Mouse (Mus musculus) forebrain, postnatal 0 days (tissue): ENCODE results near the gene A030003K21Rik. TPM values are rescaled to one million over a fixed set of nuclear protein-coding genes. Genes with fewer than 3 reads are reported as not detected.
"Not testable (repeated sequence)": the region's sequence is repeated elsewhere in the genome, so short reads cannot be mapped to it uniquely, and the experiment has no call there.

Source experiments
- ATAC-seq: fragments of 200-750 bp; cut with Nextera tagmentation; 2 replicates; pipeline ENCODE4 v1.8.0; 2017; ENCODE audit warnings: mild to moderate bottlenecking, moderate library complexity
- DNase-seq: peaks from one replicate; pipeline ENCODE4 v3.0.0-alpha.2; 2015
- H3K27ac ChIP-seq: fragments of 300-500 bp; sonication (generic); 2 replicates; pipeline ENCODE4 v1.5.1; 2014; ENCODE audit warnings: low read depth, mild to moderate bottlenecking, antibody characterized with exemption, low read length, moderate library complexity, mixed read lengths
- H3K27me3 ChIP-seq: fragments of 300-500 bp; sonication (generic); 2 replicates; pipeline ENCODE4 v1.6.1; 2014; ENCODE audit warnings: mild to moderate bottlenecking, low read length, mixed read lengths; ENCODE audit not compliant: insufficient read depth
- H3K36me3 ChIP-seq: fragments of 300-500 bp; sonication (generic); 2 replicates; pipeline ENCODE4 v1.6.1; 2014; ENCODE audit warnings: mild to moderate bottlenecking, moderate library complexity; ENCODE audit not compliant: insufficient read depth
- H3K4me1 ChIP-seq: fragments of 300-500 bp; sonication (generic); 2 replicates; pipeline ENCODE4 v1.6.1; 2014; ENCODE audit warnings: antibody characterized with exemption; ENCODE audit not compliant: insufficient read depth
- H3K4me2 ChIP-seq: fragments of 300-500 bp; sonication (generic); 2 replicates; pipeline ENCODE4 v1.6.1; 2014; ENCODE audit warnings: low read depth, mild to moderate bottlenecking, moderate library complexity
- H3K4me3 ChIP-seq: fragments of 300-500 bp; sonication (generic); 2 replicates; pipeline ENCODE4 v1.5.1; 2014; ENCODE audit warnings: low read depth, low read length, mixed read lengths
- H3K9ac ChIP-seq: fragments of 300-500 bp; sonication (generic); 2 replicates; pipeline ENCODE4 v1.6.1; 2014; ENCODE audit warnings: mild to moderate bottlenecking
- H3K9me3 ChIP-seq: fragments of 300-500 bp; sonication (generic); 2 replicates; pipeline ENCODE4 v1.6.1; 2016; ENCODE audit warnings: low read length
- CTCF ChIP-seq: sonication (generic); IDR thresholded peaks from 2 replicates; pipeline ENCODE4 v1.5.1; 2016; ENCODE audit warnings: antibody characterized with exemption, control low read depth, low read depth
- WGBS: fragments of 180-500 bp; shearing (Covaris S2); extraction: QIAGEN DNeasy Blood & Tissue Kit; methylation state at CpG from one replicate; pipeline ENCODE4 v1.1.7; 2014; 5-methylcytosine and 5-hydroxymethylcytosine counted together
- polyA plus RNA-seq: library from polyadenylated mRNA; unstranded; fragments of >200 nt; fragmentation: Nextera tagmentation; extraction: Ambion mirVana; gene quantifications from 2 replicates; pipeline ENCODE4 v1.2.1, GENCODE M21; 2015
- total RNA-seq: library from RNA; depleted of rRNA; stranded (reverse); fragments of >200 nt; gene quantifications from 2 replicates; pipeline ENCODE4 v1.2.3, GENCODE M21; 2014; rRNA removed

The A030003K21Rik gene
- total RNA-seq (not detected in 2 replicates), polyA plus RNA-seq (0.18 TPM in 1 of 2 replicates, not detected in the other)

DNA sequence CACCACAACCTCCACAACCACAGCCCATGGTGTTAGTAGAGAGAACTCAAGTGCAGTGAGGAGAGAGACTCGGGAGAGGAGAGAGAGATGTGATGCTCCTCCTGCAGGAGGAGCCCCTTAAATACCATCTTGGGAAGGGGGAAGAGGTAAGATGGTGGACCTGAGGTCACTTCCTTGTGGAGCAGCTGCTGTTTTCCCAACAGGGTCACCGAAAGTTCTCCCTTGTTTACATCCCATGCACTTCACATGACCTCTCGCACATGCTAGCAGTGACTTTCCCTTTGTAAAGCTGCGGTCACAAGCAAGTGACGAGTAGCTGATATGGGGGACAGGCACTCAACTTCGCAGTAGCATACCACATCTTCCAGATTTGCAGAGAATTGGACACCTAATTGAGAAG lies at the start of gene A030003K21Rik:
Gene A030003K21Rik, minus strand, starts transcription at position 94 of the 400 bp plus-strand sequence.
- not testable (repeated sequence) for H3K4me1 ChIP-seq, H3K4me2 ChIP-seq, H3K27me3 ChIP-seq, H3K9me3 ChIP-seq, H3K36me3 ChIP-seq, H3K27ac ChIP-seq, DNase-seq, ATAC-seq, H3K4me3 ChIP-seq, H3K9ac ChIP-seq
- no CpG with 5 or more reads among the region's 6 CpGs for WGBS

GRCm38 (mm10) chr1:82992093-82992492 lies 48.9 kb upstream of the A030003K21Rik start:
- Histone ChIP-seq H3K4me1 (no peaks in the 10 kb centered on the region), H3K9ac (no peak overlapping the region), H3K27me3 (no peaks in the 10 kb centered on the region), H3K4me3 (no peak overlapping the region), H3K4me2 (no peak overlapping the region), H3K9me3 (no peaks in the 10 kb centered on the region), H3K36me3 (no peaks in the 10 kb centered on the region), H3K27ac (no peak overlapping the region)
- WGBS, result 95% methylated on average over 6 of the region's 6 CpGs
- no peak for TF ChIP-seq CTCF
- ATAC-seq, result no peak
- DNase-seq, result no peak

DNA sequence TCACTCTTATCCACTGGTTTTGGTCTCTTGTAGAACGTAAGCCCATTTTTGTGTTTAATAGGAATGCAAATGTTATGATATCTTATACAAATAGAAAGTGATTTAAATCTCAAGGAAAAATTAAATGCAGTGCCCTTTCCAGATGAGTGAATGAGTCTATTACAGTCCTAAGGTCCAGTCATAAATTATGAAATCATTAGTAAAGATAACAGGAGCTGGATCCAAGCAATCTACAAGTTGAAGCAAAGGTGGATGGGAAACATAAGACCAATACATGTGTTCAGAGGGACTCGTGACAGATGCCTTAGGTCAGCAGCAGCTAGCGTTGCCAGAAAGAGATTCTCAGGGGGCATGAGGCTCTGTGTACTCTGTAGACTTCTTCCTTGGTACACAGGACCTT lies 48.4 kb upstream of the A030003K21Rik start:
- Histone ChIP-seq H3K9ac (no peak overlapping the region), H3K27ac (no peak overlapping the region), H3K4me1 (no peaks in the 10 kb centered on the region), H3K36me3 (no peaks in the 10 kb centered on the region), H3K4me3 (no peak overlapping the region), H3K9me3 (no peaks in the 10 kb centered on the region), H3K27me3 (no peaks in the 10 kb centered on the region), H3K4me2 (no peak overlapping the region)
- ATAC-seq (no peak), DNase-seq (no peak)
- 82% methylated on average over 3 of the region's 3 CpGs for WGBS
- TF ChIP-seq CTCF, result no peak

DNA sequence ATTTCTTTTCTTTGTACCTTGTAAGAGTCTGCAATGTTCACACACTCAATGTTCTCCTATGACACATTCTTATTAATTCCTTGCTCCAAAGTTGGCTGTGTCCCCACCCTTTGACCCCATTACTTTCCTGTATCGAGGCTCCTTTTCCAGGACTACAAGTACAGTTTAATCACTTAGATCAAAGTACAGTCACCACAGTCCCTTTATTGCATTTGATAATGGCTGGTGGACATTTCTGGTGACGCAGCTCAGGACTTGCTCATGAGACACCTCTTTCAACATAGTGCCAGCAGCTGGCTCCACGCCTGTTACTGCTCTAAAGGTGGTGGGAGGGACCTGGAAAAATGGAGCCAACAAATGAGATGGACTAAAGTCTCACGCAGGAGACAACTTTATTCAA lies 47.9 kb upstream of the A030003K21Rik start:
- DNase-seq (no peak), ATAC-seq (no peak)
- H3K36me3 ChIP-seq, result no peaks in the 10 kb centered on the region
- H3K27ac ChIP-seq, result no peak overlapping the region
- 72% methylated on average over 4 of the region's 4 CpGs for WGBS
- H3K4me2 ChIP-seq, result no peak overlapping the region
- no peak overlapping the region for H3K4me3 ChIP-seq
- TF ChIP-seq CTCF, result no peak
- no peaks in the 10 kb centered on the region for H3K27me3 ChIP-seq
- no peak overlapping the region for H3K9ac ChIP-seq
- no peaks in the 10 kb centered on the region for H3K4me1 ChIP-seq
- no peaks in the 10 kb centered on the region for H3K9me3 ChIP-seq

DNA sequence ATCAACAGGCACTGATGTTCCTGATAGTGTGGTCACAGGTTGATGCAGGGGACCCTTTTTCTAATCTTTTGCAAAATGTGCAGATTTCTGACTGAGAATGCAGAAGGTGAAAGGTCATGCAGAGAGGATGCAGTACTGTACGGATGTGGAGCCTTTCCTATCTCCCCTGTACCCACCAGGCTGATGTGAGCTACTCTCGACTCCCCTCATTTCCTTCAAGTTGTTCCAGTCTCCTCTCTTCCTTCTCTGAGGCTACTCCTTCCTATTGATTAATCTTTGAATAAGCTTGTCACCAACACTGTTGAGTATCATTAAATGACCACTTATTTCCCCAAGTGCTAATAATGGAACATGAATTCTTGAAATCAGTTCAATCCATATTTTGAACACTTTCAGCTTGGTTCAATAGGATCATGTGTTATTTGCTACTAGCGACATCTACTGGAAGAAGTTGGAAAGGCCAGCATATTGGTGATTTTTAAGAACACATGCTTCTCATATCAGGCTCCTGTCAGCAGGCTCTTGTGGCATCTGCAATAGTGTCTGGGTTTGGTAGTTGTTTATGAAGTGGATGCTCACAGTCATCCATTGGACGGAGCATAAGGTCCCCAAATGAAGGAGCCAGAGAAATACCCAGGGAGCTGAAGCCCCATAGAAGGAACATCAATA lies 44.5 kb upstream of the A030003K21Rik start:
- Histone ChIP-seq H3K4me3 (no peak overlapping the region), H3K36me3 (no peaks in the 10 kb centered on the region), H3K27ac (no peak overlapping the region), H3K9ac (no peak overlapping the region), H3K4me2 (no peak overlapping the region), H3K4me1 (no peaks in the 10 kb centered on the region), H3K27me3 (no peaks in the 10 kb centered on the region), H3K9me3 (peaks cover 5% of the 10 kb centered on the region; the same call in 1 of the 2 replicates)
- peak; percentile 85 for TF ChIP-seq CTCF
- peak; percentile 88 for DNase-seq
- ATAC-seq, result peak; percentile 80
- WGBS, result 34% methylated on average over 4 of the region's 4 CpGs

GRCm38 (mm10) chr1:82986738-82987137 lies 43.5 kb upstream of the A030003K21Rik start:
- H3K4me3 ChIP-seq, result no peak overlapping the region
- 85% methylated on average over 6 of the region's 6 CpGs for WGBS
- no peaks in the 10 kb centered on the region for H3K4me1 ChIP-seq
- H3K27ac ChIP-seq, result no peak overlapping the region
- H3K9me3 ChIP-seq, result peaks cover 5% of the 10 kb centered on the region; the same call in 1 of the 2 replicates
- no peaks in the 10 kb centered on the region for H3K27me3 ChIP-seq
- ATAC-seq (no peak), DNase-seq (no peak)
- no peak overlapping the region for H3K9ac ChIP-seq
- H3K4me2 ChIP-seq, result no peak overlapping the region
- TF ChIP-seq CTCF, result no peak
- no peaks in the 10 kb centered on the region for H3K36me3 ChIP-seq

DNA sequence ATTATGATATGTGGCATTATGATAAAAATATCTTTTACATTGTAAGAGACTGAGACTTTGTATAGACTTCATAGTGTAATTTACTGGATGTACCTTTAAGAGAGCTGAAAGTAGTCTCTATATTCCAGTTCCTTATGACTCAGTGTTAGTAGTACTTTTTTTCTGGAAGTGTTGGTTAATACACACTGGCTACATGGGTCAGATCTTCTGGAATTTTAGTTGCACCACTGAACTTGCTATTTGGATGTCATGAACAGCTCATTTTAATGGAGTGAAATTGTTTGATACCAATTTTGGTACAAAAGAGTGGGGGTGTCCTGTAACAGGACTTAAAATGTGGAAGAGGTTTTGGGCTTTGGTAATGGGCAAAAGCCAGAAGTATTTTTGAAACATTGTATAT lies 34.7 kb upstream of the A030003K21Rik start:
- Histone ChIP-seq H3K9me3 (no peaks in the 10 kb centered on the region), H3K27ac (no peak overlapping the region), H3K9ac (no peak overlapping the region), H3K36me3 (no peaks in the 10 kb centered on the region), H3K4me1 (no peaks in the 10 kb centered on the region), H3K27me3 (no peaks in the 10 kb centered on the region), H3K4me3 (no peak overlapping the region), H3K4me2 (no peak overlapping the region)
- DNase-seq (no peak), ATAC-seq (no peak)
- TF ChIP-seq CTCF, result no peak
